Comparison of ENCODE assay signal across 9 mouse cellular contexts in the genomic region with DNA sequence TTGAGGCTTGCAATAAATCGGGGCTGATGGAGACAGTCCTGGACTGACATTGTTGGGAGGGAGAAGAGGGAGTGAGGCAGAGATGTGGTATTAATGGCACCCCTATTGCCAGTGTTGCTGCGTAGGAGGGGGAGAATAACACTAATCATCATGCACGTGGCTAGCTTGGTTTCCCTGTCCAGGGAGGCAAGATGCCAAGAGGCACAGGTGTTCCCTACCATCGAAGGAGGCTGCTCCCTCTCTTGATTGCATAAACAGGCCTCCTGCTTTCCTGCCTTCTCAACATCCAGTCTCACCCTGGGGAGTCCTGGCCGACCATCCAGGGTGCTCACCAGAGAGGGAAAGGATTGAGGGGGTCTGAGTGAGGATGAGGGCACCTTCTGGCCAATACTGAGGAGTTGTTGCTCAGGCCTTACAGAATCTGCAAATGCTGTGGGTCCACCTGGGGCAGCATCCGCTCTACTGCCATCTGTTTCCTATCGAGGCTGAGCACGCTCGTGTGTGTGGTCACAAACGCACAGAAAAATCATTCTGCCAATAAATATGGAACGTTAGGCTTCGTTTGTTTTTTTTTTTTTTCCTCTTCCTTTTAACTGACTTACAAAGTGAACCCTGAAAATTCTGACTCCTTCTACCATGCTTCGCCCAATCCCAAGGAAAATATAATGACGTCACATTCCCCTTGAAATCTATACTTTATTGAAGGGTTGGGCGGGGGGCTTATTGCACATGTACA.
A peak's percentile ranks its signal among the peaks of the same experiment; 100 is the strongest.
DNase-seq lines count a peak whose midpoint lies in the region; ATAC-seq and TF ChIP-seq lines count a peak whose summit lies in the region.
"Had no signal": no experiment of that assay in that cellular context is flagged by ENCODE, and none has a peak within 500 bp of the region (broad histone marks: within the 10 kb centered on the region; RNA-seq: fewer than 3 reads in every experiment).

No protein-coding gene starts in this region.

- H3K36me3 ChIP-seq in embryonic facial prominence, embryonic 15.5 days: no peaks in the 10 kb centered on the region
- no peaks in the 10 kb centered on the region for H3K36me3 ChIP-seq in hindbrain, postnatal 0 days (ENCODE audit: insufficient read depth, low read length)
- no peaks in the 10 kb centered on the region for H3K36me3 ChIP-seq in midbrain, postnatal 0 days (ENCODE audit: insufficient read depth, low read length)
- H3K36me3 ChIP-seq in liver, postnatal 0 days (replicated peaks; ENCODE audit: insufficient read depth, low read length): no peaks in the 10 kb centered on the region
- H3K36me3 ChIP-seq: heart, embryonic 15.5 days had no signal

- TF ChIP-seq CTCF in hindbrain, postnatal 0 days (IDR thresholded peaks at IDR 0.05; ENCODE audit: low read depth): 0 out of 2 replicates have a peak, but pooled peaks have one; percentile 15
- no peak for TF ChIP-seq CTCF in midbrain, postnatal 0 days (IDR thresholded peaks at IDR 0.05)
- no peak for TF ChIP-seq CTCF in liver, postnatal 0 days (IDR thresholded peaks at IDR 0.05; ENCODE audit: low read depth)

- TF ChIP-seq EP300 in liver, postnatal 0 days (IDR thresholded peaks at IDR 0.05; ENCODE audit: low read depth): no peak

- H3K27ac ChIP-seq in embryonic facial prominence, embryonic 15.5 days (replicated peaks): peak overlapping the region; percentile 67
- peak overlapping the region; percentile 82 for H3K27ac ChIP-seq in hindbrain, postnatal 0 days
- 0 out of 2 replicates have a peak overlapping the region, but pooled peaks have one; percentile 38 for H3K27ac ChIP-seq in midbrain, postnatal 0 days (ENCODE audit: low read depth, low read length)
- H3K27ac ChIP-seq in liver, postnatal 0 days (ENCODE audit: low read depth): no peak overlapping the region

- no peak overlapping the region for H3K4me3 ChIP-seq in embryonic facial prominence, embryonic 15.5 days (replicated peaks)
- H3K4me3 ChIP-seq in hindbrain, postnatal 0 days (ENCODE audit: low read length): no peak overlapping the region
- H3K4me3 ChIP-seq in midbrain, postnatal 0 days (ENCODE audit: low read depth, low read length): no peak overlapping the region
- H3K4me3 ChIP-seq in liver, postnatal 0 days (ENCODE audit: low read depth, low read length): no peak overlapping the region

- no peaks in the 10 kb centered on the region for H3K27me3 ChIP-seq in embryonic facial prominence, embryonic 15.5 days
- no peaks in the 10 kb centered on the region for H3K27me3 ChIP-seq in hindbrain, postnatal 0 days (ENCODE audit: insufficient read depth, low read length)
- H3K27me3 ChIP-seq in midbrain, postnatal 0 days (ENCODE audit: insufficient read depth, low read length): no peaks in the 10 kb centered on the region
- no peaks in the 10 kb centered on the region for H3K27me3 ChIP-seq in liver, postnatal 0 days (ENCODE audit: insufficient read depth, low read length)
- H3K27me3 ChIP-seq: heart, embryonic 15.5 days had no signal

- H3K4me1 ChIP-seq in embryonic facial prominence, embryonic 15.5 days: peaks cover 23% of the 10 kb centered on the region
- H3K4me1 ChIP-seq in hindbrain, postnatal 0 days (ENCODE audit: insufficient read depth, low read length): peaks cover 13% of the 10 kb centered on the region
- H3K4me1 ChIP-seq in midbrain, postnatal 0 days (ENCODE audit: insufficient read depth, low read length): peaks cover 5% of the 10 kb centered on the region; the same call in 1 of the 2 replicates
- H3K4me1 ChIP-seq in liver, postnatal 0 days (ENCODE audit: insufficient read depth): no peaks in the 10 kb centered on the region

- H3K4me2 ChIP-seq in embryonic facial prominence, embryonic 15.5 days (replicated peaks): no peak overlapping the region
- H3K4me2 ChIP-seq in hindbrain, postnatal 0 days (ENCODE audit: low read depth, low read length): no peak overlapping the region; the same call in 1 of the 2 replicates
- no peak overlapping the region for H3K4me2 ChIP-seq in midbrain, postnatal 0 days (ENCODE audit: low read depth, low read length, poor library complexity, severe bottlenecking)
- H3K4me2 ChIP-seq in liver, postnatal 0 days (ENCODE audit: low read depth, low read length): no peak overlapping the region

- H3K9me3 ChIP-seq in embryonic facial prominence, embryonic 15.5 days (replicated peaks): no peaks in the 10 kb centered on the region
- H3K9me3 ChIP-seq in hindbrain, postnatal 0 days (ENCODE audit: low read length): no peaks in the 10 kb centered on the region
- no peaks in the 10 kb centered on the region for H3K9me3 ChIP-seq in midbrain, postnatal 0 days (ENCODE audit: low read length)
- no peaks in the 10 kb centered on the region for H3K9me3 ChIP-seq in liver, postnatal 0 days (ENCODE audit: low read length)
- H3K9me3 ChIP-seq: heart, embryonic 15.5 days had no signal

- 31% methylated on average over 15 of the region's 15 CpGs for WGBS in embryonic facial prominence, embryonic 15.5 days
- WGBS in hindbrain, postnatal 0 days: 33% methylated on average over 15 of the region's 15 CpGs
- 55% methylated on average over 15 of the region's 15 CpGs for WGBS in midbrain, postnatal 0 days
- 43% methylated on average over 15 of the region's 15 CpGs for WGBS in liver, postnatal 0 days (ENCODE audit: insufficient replicate concordance)

- peak; percentile 10 for DNase-seq in ovary, postnatal 14 days (ENCODE audit: low spot score)
- no peak for DNase-seq in ovary, postnatal 10 days (ENCODE audit: low spot score)
- DNase-seq in hindbrain, postnatal 0 days (ENCODE audit: low spot score): peak; percentile 83
- peak; percentile 79 for DNase-seq in midbrain, postnatal 0 days (ENCODE audit: low spot score)
- no peak for DNase-seq in liver, postnatal 0 days
- DNase-seq in spleen, postnatal 4 days (ENCODE audit: low spot score in 2 of 2): no peak

- no peak overlapping the region for H3K9ac ChIP-seq in embryonic facial prominence, embryonic 15.5 days
- no peak overlapping the region for H3K9ac ChIP-seq in hindbrain, postnatal 0 days (replicated peaks; ENCODE audit: low read length)
- H3K9ac ChIP-seq in midbrain, postnatal 0 days (replicated peaks; ENCODE audit: low read length, poor library complexity, severe bottlenecking): no peak overlapping the region
- H3K9ac ChIP-seq in liver, postnatal 0 days (replicated peaks): no peak overlapping the region
- H3K9ac ChIP-seq: heart, embryonic 15.5 days had no signal

- peak; percentile 60 for ATAC-seq in embryonic facial prominence, embryonic 15.5 days (ENCODE audit: insufficient number of reproducible peaks, low FRiP score, low TSS enrichment, low read depth)
- peak; percentile 60 for ATAC-seq in hindbrain, postnatal 0 days
- peak; percentile 39; the same call in 1 of the 2 replicates for ATAC-seq in midbrain, postnatal 0 days (ENCODE audit: low FRiP score)
- no peak for ATAC-seq in erythroblast, adult 5-6 weeks (replicated peaks; ENCODE audit: low FRiP score, poor library complexity, severe bottlenecking)
- ATAC-seq in liver, postnatal 0 days: no peak

Comparison
In these comparisons a context has a peak if more than half of its experiments do, and no peak if none do; other contexts are left out.
1. DNase-seq: peak in ovary, postnatal 14 days (single experiment), hindbrain, postnatal 0 days (single experiment) and midbrain, postnatal 0 days (single experiment); none in ovary, postnatal 10 days (single experiment), liver, postnatal 0 days (single experiment) and spleen, postnatal 4 days (0 of 2).
2. ATAC-seq: peak in embryonic facial prominence, embryonic 15.5 days (single experiment), hindbrain, postnatal 0 days (single experiment) and midbrain, postnatal 0 days (single experiment); none in erythroblast, adult 5-6 weeks (single experiment) and liver, postnatal 0 days (single experiment).